Mouse (Mus musculus): ENCODE data around the gene Sh3gl2. TPM values are rescaled to one million over a fixed set of nuclear protein-coding genes. Genes with fewer than 3 reads are reported as not detected.

Sh3gl2 gene
- polyA plus RNA-seq, 1 experiment = not detected

- no peaks in the 10 kb centered on the region for H3K27me3 ChIP-seq (ENCODE audit: control insufficient read depth, insufficient read depth, insufficient read length)
- TF ChIP-seq MYOG (IDR thresholded peaks at IDR 0.05; ENCODE audit: control insufficient read depth, extremely low read depth, insufficient read length) = no peak
- no peak for TF ChIP-seq FOSL1 (IDR thresholded peaks at IDR 0.05; ENCODE audit: insufficient read depth, low read length, poor library complexity, severe bottlenecking)
- no peak for TF ChIP-seq USF1 (IDR thresholded peaks at IDR 0.05; ENCODE audit: low read depth)
- TF ChIP-seq MAX (IDR thresholded peaks at IDR 0.05) = no peak
- TF ChIP-seq MYOD1 (IDR thresholded peaks at IDR 0.05; ENCODE audit: control insufficient read depth, insufficient read length, low read depth) = no peak
- no peak for TF ChIP-seq CTCF (IDR thresholded peaks at IDR 0.05; ENCODE audit: control insufficient read depth, insufficient read depth, insufficient read length)
- TF ChIP-seq CEBPB (IDR thresholded peaks at IDR 0.05; ENCODE audit: low read depth) = no peak
- H3K79me2 ChIP-seq (ENCODE audit: control insufficient read depth, insufficient read depth) = no peaks in the 10 kb centered on the region
- H3K4me3 ChIP-seq (ENCODE audit: insufficient read depth, poor library complexity, severe bottlenecking) = no peak overlapping the region
- H3ac ChIP-seq (ENCODE audit: control insufficient read depth, insufficient read length, low read depth) = no peak overlapping the region
- no peaks in the 10 kb centered on the region for H3K79me3 ChIP-seq (ENCODE audit: low read depth)
- H3K36me3 ChIP-seq (ENCODE audit: control insufficient read depth, insufficient read depth) = no peaks in the 10 kb centered on the region
These were observed 302.6 kb downstream of the Sh3gl2 start for GRCm38 (mm10) chr4:85507491-85507890.

- no peak for TF ChIP-seq FOSL1 (IDR thresholded peaks at IDR 0.05; ENCODE audit: insufficient read depth, low read length, poor library complexity, severe bottlenecking)
- TF ChIP-seq USF1 (IDR thresholded peaks at IDR 0.05; ENCODE audit: low read depth) = no peak
- no peak for TF ChIP-seq MYOG (IDR thresholded peaks at IDR 0.05; ENCODE audit: control insufficient read depth, extremely low read depth, insufficient read length)
- no peak for TF ChIP-seq MAX (IDR thresholded peaks at IDR 0.05)
- TF ChIP-seq CEBPB (IDR thresholded peaks at IDR 0.05; ENCODE audit: low read depth) = no peak
- no peak for TF ChIP-seq MYOD1 (IDR thresholded peaks at IDR 0.05; ENCODE audit: control insufficient read depth, insufficient read length, low read depth)
- no peak for TF ChIP-seq CTCF (IDR thresholded peaks at IDR 0.05; ENCODE audit: control insufficient read depth, insufficient read depth, insufficient read length)
These were observed 308.4 kb downstream of the Sh3gl2 start for GRCm38 (mm10) chr4:85513288-85513687.

GRCm38 (mm10) chr4:85513792-85514191 is 308.9 kb downstream of the Sh3gl2 start, which contains the start of gene Adamtsl1:
Gene Adamtsl1, plus strand, starts transcription at chr4:85514172.
- TF ChIP-seq FOSL1 (IDR thresholded peaks at IDR 0.05; ENCODE audit: insufficient read depth, low read length, poor library complexity, severe bottlenecking) = no peak
- no peak within 1 kb of the TSS for H3ac ChIP-seq (ENCODE audit: control insufficient read depth, insufficient read length, low read depth)
- H3K27me3 ChIP-seq (ENCODE audit: control insufficient read depth, insufficient read depth, insufficient read length) = no peaks in the 10 kb centered on the region
- H3K4me3 ChIP-seq (ENCODE audit: insufficient read depth, poor library complexity, severe bottlenecking) = no peak within 1 kb of the TSS
- H3K79me3 ChIP-seq (ENCODE audit: low read depth) = no peaks in the 10 kb centered on the region
- H3K36me3 ChIP-seq (ENCODE audit: control insufficient read depth, insufficient read depth) = no peaks in the 10 kb centered on the region
- H3K79me2 ChIP-seq (ENCODE audit: control insufficient read depth, insufficient read depth) = no peaks in the 10 kb centered on the region

More at GRCm38 (mm10) chr4:85513288-85513687, 308.4 kb downstream of the Sh3gl2 start:
- H3K36me3 ChIP-seq (ENCODE audit: control insufficient read depth, insufficient read depth) = no peaks in the 10 kb centered on the region
- no peaks in the 10 kb centered on the region for H3K79me3 ChIP-seq (ENCODE audit: low read depth)
- H3ac ChIP-seq (ENCODE audit: control insufficient read depth, insufficient read length, low read depth) = no peak overlapping the region
- no peaks in the 10 kb centered on the region for H3K27me3 ChIP-seq (ENCODE audit: control insufficient read depth, insufficient read depth, insufficient read length)
- H3K4me3 ChIP-seq (ENCODE audit: insufficient read depth, poor library complexity, severe bottlenecking) = no peak overlapping the region
- no peaks in the 10 kb centered on the region for H3K79me2 ChIP-seq (ENCODE audit: control insufficient read depth, insufficient read depth)

- Histone ChIP-seq H3K36me3 (ENCODE audit: control insufficient read depth, insufficient read depth) (no peaks in the 10 kb centered on the region), H3K4me3 (ENCODE audit: insufficient read depth, poor library complexity, severe bottlenecking) (no peak overlapping the region), H3ac (ENCODE audit: control insufficient read depth, insufficient read length, low read depth) (no peak overlapping the region), H3K27me3 (ENCODE audit: control insufficient read depth, insufficient read depth, insufficient read length) (no peaks in the 10 kb centered on the region), H3K79me3 (ENCODE audit: low read depth) (no peaks in the 10 kb centered on the region), H3K79me2 (ENCODE audit: control insufficient read depth, insufficient read depth) (no peaks in the 10 kb centered on the region)
- TF ChIP-seq MYOG (IDR thresholded peaks at IDR 0.05; ENCODE audit: control insufficient read depth, extremely low read depth, insufficient read length) = no peak
- TF ChIP-seq CEBPB (IDR thresholded peaks at IDR 0.05; ENCODE audit: low read depth) = no peak
- TF ChIP-seq USF1 (IDR thresholded peaks at IDR 0.05; ENCODE audit: low read depth) = no peak
- no peak for TF ChIP-seq FOSL1 (IDR thresholded peaks at IDR 0.05; ENCODE audit: insufficient read depth, low read length, poor library complexity, severe bottlenecking)
- no peak for TF ChIP-seq MAX (IDR thresholded peaks at IDR 0.05)
- TF ChIP-seq MYOD1 (IDR thresholded peaks at IDR 0.05; ENCODE audit: control insufficient read depth, insufficient read length, low read depth) = no peak
These were observed 309.3 kb downstream of the Sh3gl2 start for GRCm38 (mm10) chr4:85514205-85514681.

- TF ChIP-seq USF1 (IDR thresholded peaks at IDR 0.05; ENCODE audit: low read depth) = no peak
- no peak for TF ChIP-seq MYOG (IDR thresholded peaks at IDR 0.05; ENCODE audit: control insufficient read depth, extremely low read depth, insufficient read length)
- no peak for TF ChIP-seq FOSL1 (IDR thresholded peaks at IDR 0.05; ENCODE audit: insufficient read depth, low read length, poor library complexity, severe bottlenecking)
- no peak for TF ChIP-seq MAX (IDR thresholded peaks at IDR 0.05)
- TF ChIP-seq CTCF (IDR thresholded peaks at IDR 0.05; ENCODE audit: control insufficient read depth, insufficient read depth, insufficient read length) = no peak
- TF ChIP-seq MYOD1 (IDR thresholded peaks at IDR 0.05; ENCODE audit: control insufficient read depth, insufficient read length, low read depth) = no peak
- TF ChIP-seq CEBPB (IDR thresholded peaks at IDR 0.05; ENCODE audit: low read depth) = no peak
- Histone ChIP-seq H3K27me3 (ENCODE audit: control insufficient read depth, insufficient read depth, insufficient read length) (no peaks in the 10 kb centered on the region), H3ac (ENCODE audit: control insufficient read depth, insufficient read length, low read depth) (no peak overlapping the region), H3K4me3 (ENCODE audit: insufficient read depth, poor library complexity, severe bottlenecking) (no peak overlapping the region), H3K79me2 (ENCODE audit: control insufficient read depth, insufficient read depth) (no peaks in the 10 kb centered on the region), H3K36me3 (ENCODE audit: control insufficient read depth, insufficient read depth) (no peaks in the 10 kb centered on the region), H3K79me3 (ENCODE audit: low read depth) (no peaks in the 10 kb centered on the region)
These were observed 322.1 kb downstream of the Sh3gl2 start for GRCm38 (mm10) chr4:85526966-85527566.

GRCm38 (mm10) chr4:85529852-85530251 is 324.9 kb downstream of the Sh3gl2 start:
- no peak overlapping the region for H3K4me3 ChIP-seq (ENCODE audit: insufficient read depth, poor library complexity, severe bottlenecking)
- H3K36me3 ChIP-seq (ENCODE audit: control insufficient read depth, insufficient read depth) = no peaks in the 10 kb centered on the region
- H3K27me3 ChIP-seq (ENCODE audit: control insufficient read depth, insufficient read depth, insufficient read length) = no peaks in the 10 kb centered on the region
- H3ac ChIP-seq (ENCODE audit: control insufficient read depth, insufficient read length, low read depth) = no peak overlapping the region
- no peaks in the 10 kb centered on the region for H3K79me2 ChIP-seq (ENCODE audit: control insufficient read depth, insufficient read depth)
- no peaks in the 10 kb centered on the region for H3K79me3 ChIP-seq (ENCODE audit: low read depth)
- TF ChIP-seq MYOD1 (IDR thresholded peaks at IDR 0.05; ENCODE audit: control insufficient read depth, insufficient read length, low read depth) = no peak
- TF ChIP-seq MYOG (IDR thresholded peaks at IDR 0.05; ENCODE audit: control insufficient read depth, extremely low read depth, insufficient read length) = no peak
- no peak for TF ChIP-seq FOSL1 (IDR thresholded peaks at IDR 0.05; ENCODE audit: insufficient read depth, low read length, poor library complexity, severe bottlenecking)
- no peak for TF ChIP-seq USF1 (IDR thresholded peaks at IDR 0.05; ENCODE audit: low read depth)
- no peak for TF ChIP-seq MAX (IDR thresholded peaks at IDR 0.05)
- no peak for TF ChIP-seq CTCF (IDR thresholded peaks at IDR 0.05; ENCODE audit: control insufficient read depth, insufficient read depth, insufficient read length)
- TF ChIP-seq CEBPB (IDR thresholded peaks at IDR 0.05; ENCODE audit: low read depth) = no peak

All from C2C12 (cell line).